Mouse (Mus musculus) urinary bladder, postnatal 36 days (tissue): ENCODE measurements around the gene Olfr1349.
"Not testable (repeated sequence)": the region's sequence is repeated elsewhere in the genome, so short reads cannot be mapped to it uniquely, and the experiment has no call there.

Experiments used
- DNase-seq, 2 experiments: peaks; one replicate each; pipeline ENCODE4 v3.0.0; 2022; ENCODE audit warnings: low spot score in 2 of 2, mixed read lengths in 1 of 2

The Olfr1349 gene

GRCm38 (mm10) chr7:6522850-6523249 lies at the start of gene Olfr1349:
Olfr1349 (minus strand) TSS chr7:6522950.
- no peak for DNase-seq

- DNase-seq: no peak
Measured at GRCm38 (mm10) chr7:6564541-6564940, 41.8 kb upstream of the Olfr1349 start, which contains the start of gene Olfr1350. Olfr1350 (plus strand) TSS chr7:6564841.

GRCm38 (mm10) chr7:6526141-6526540 lies 3.4 kb upstream of the Olfr1349 start:
- no peak for DNase-seq

- DNase-seq: no peak
Measured at GRCm38 (mm10) chr7:6525001-6525400, 2.3 kb upstream of the Olfr1349 start.

GRCm38 (mm10) chr7:6521666-6522065 lies 1.1 kb downstream of the Olfr1349 start:
- DNase-seq: no peak

GRCm38 (mm10) chr7:6508648-6509047 lies 14.1 kb downstream of the Olfr1349 start, which contains the start of gene Olfr1348:
Olfr1348 (minus strand) TSS chr7:6508748.
- DNase-seq: no peak

- no peak for DNase-seq
Measured at GRCm38 (mm10) chr7:6499655-6500054, 23.1 kb downstream of the Olfr1349 start, which contains the start of gene Olfr1347. Olfr1347 (minus strand) TSS chr7:6499755.

- no peak for DNase-seq
Measured at GRCm38 (mm10) chr7:6486841-6487240, 35.9 kb downstream of the Olfr1349 start, which contains the start of gene Olfr5. Olfr5 (minus strand) TSS chr7:6486941.

GRCm38 (mm10) chr7:6477633-6478032 lies 45.1 kb downstream of the Olfr1349 start:
- DNase-seq: not testable (repeated sequence)

- DNase-seq: no peak
Measured at GRCm38 (mm10) chr7:6466951-6467350, 55.8 kb downstream of the Olfr1349 start, which contains the start of gene Olfr1346. Olfr1346 (plus strand) TSS chr7:6467101.
